ENCODE assay signal across 26 mouse cellular contexts in the genomic region with DNA sequence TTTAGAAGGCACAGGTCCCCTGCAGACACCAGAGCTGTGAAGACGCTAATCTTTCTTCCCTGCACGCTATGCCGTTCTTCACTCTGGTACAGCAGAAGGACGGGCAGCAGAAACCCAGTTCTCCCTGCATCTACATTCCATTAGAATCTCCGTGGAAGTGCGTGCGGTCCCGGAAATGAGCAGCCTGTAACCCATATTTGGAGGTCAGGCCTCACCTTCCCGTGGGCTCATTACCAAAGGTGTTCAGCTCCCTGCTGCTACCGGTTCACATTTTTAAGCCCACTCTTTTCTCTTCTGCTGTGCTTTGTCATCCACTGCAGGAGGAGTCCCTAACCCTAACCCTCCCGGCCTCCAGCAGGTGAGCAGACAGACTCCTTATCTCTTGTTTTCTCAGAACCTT. TPM values are rescaled to one million over a fixed set of nuclear protein-coding genes. Genes with fewer than 3 reads are reported as not detected.
"Had no signal": no experiment of that assay in that cellular context is flagged by ENCODE, and none has a peak within 500 bp of the region (broad histone marks: within the 10 kb centered on the region; RNA-seq: fewer than 3 reads in every experiment).

No protein-coding gene starts in this region.

- H3K4me2 ChIP-seq: embryonic facial prominence, embryonic 12.5 days; embryonic facial prominence, embryonic 13.5 days; embryonic facial prominence, embryonic 15.5 days; forebrain, embryonic 12.5 days; forebrain, embryonic 13.5 days; forebrain, embryonic 15.5 days had no signal

- H3K36me3 ChIP-seq: embryonic facial prominence, embryonic 10.5 days; embryonic facial prominence, embryonic 12.5 days; embryonic facial prominence, embryonic 13.5 days; embryonic facial prominence, embryonic 15.5 days; forebrain, embryonic 10.5 days; forebrain, embryonic 12.5 days; forebrain, embryonic 15.5 days; heart, embryonic 10.5 days had no signal

- DNase-seq: cerebellum, adult 9-11 months; cerebellum, postnatal 10 days; cerebellum, postnatal 14 days; cerebellum, postnatal 25 days; cerebellum, postnatal 36 days; embryo, embryonic 11 days; forebrain, postnatal 0 days; gastrocnemius, adult 2 months; gastrocnemius, postnatal 10 days; gastrocnemius, postnatal 14 days; gastrocnemius, postnatal 25 days; gastrocnemius, postnatal 36 days; heart, adult 18-20 months; heart, adult 2 months had no signal

- H3K4me3 ChIP-seq: embryonic facial prominence, embryonic 10.5 days; embryonic facial prominence, embryonic 12.5 days; embryonic facial prominence, embryonic 13.5 days; embryonic facial prominence, embryonic 15.5 days; erythroblast, embryonic 14.5 days; forebrain, embryonic 10.5 days; forebrain, embryonic 12.5 days; forebrain, embryonic 13.5 days; forebrain, embryonic 15.5 days; gastrocnemius, adult 2 months; heart, adult 2 months; heart, embryonic 10.5 days had no signal

- H3K9ac ChIP-seq: embryonic facial prominence, embryonic 12.5 days; embryonic facial prominence, embryonic 13.5 days; embryonic facial prominence, embryonic 15.5 days; forebrain, embryonic 12.5 days; forebrain, embryonic 13.5 days; forebrain, embryonic 15.5 days; forebrain, postnatal 0 days had no signal

- H3K9me3 ChIP-seq: embryonic facial prominence, embryonic 10.5 days; embryonic facial prominence, embryonic 12.5 days; embryonic facial prominence, embryonic 13.5 days; embryonic facial prominence, embryonic 15.5 days; forebrain, embryonic 10.5 days; forebrain, embryonic 12.5 days; forebrain, embryonic 13.5 days; forebrain, embryonic 15.5 days; heart, embryonic 10.5 days had no signal

- H3K27ac ChIP-seq: embryonic facial prominence, embryonic 10.5 days; embryonic facial prominence, embryonic 12.5 days; embryonic facial prominence, embryonic 13.5 days; embryonic facial prominence, embryonic 15.5 days; forebrain, embryonic 10.5 days; forebrain, embryonic 12.5 days; forebrain, embryonic 13.5 days; forebrain, embryonic 15.5 days; gastrocnemius, adult 2 months; heart, adult 2 months had no signal

- H3K27me3 ChIP-seq: embryonic facial prominence, embryonic 12.5 days; embryonic facial prominence, embryonic 13.5 days; forebrain, embryonic 13.5 days; forebrain, embryonic 15.5 days had no signal

- ATAC-seq: forebrain, embryonic 13.5 days; forebrain, embryonic 14.5 days; forebrain, embryonic 15.5 days; forebrain, embryonic 16.5 days; forebrain, postnatal 0 days had no signal

RNA-seq across cellular contexts. Expression of gene Dact2, which starts 34.7 kb away (rescaled TPM):
- polyA plus RNA-seq: erythroblast, embryonic 14.5 days had no signal
